Mouse (Mus musculus): Measurements from ENCODE around the gene Rcc2. TPM values are rescaled to one million over a fixed set of nuclear protein-coding genes. Genes with fewer than 3 reads are reported as not detected.

Rcc2 gene
- 10 to 100 TPM; 17.6 to 22.8 TPM for polyA plus RNA-seq (2017; shearing (Covaris generic))

DNA sequence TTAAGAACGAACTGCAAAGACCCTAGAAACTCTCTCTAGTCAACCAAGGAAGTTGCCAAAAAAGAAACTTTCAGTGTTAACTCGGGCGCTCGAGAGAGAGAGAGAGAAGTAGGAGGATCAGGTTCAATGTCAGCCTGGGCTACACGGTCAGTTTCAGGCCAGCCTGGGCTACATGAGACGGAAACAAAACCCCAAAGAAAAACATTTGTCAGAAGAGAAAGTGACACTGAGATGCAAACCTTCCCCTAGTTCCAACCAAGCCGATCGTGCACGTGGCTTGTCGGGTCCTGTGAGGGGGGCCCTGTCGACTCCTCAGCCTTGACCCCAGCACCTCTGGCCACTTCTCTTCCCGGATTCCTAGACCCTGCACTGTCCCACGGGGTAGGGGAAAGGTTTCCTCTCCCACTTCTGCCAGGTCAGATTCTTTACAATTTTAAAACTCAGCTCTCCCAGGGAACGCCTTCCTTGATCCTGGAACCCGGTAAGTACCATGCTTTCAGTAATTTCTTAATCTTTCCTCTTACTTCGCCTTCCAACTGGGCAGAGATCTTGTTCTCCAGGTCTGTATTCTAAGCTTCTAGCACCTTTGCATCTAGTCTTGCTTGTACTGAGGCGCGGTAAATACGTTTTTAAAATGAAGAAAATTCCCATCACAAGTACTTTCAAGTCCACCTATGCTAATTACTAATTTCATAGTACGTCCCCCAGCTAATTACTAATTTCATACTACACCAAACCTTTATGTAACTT lies at the start of gene Rcc2:
Gene Rcc2, plus strand, starts transcription at position 273 of the 750 bp plus-strand sequence.
- ATAC-seq = peak; percentile 2

DNA sequence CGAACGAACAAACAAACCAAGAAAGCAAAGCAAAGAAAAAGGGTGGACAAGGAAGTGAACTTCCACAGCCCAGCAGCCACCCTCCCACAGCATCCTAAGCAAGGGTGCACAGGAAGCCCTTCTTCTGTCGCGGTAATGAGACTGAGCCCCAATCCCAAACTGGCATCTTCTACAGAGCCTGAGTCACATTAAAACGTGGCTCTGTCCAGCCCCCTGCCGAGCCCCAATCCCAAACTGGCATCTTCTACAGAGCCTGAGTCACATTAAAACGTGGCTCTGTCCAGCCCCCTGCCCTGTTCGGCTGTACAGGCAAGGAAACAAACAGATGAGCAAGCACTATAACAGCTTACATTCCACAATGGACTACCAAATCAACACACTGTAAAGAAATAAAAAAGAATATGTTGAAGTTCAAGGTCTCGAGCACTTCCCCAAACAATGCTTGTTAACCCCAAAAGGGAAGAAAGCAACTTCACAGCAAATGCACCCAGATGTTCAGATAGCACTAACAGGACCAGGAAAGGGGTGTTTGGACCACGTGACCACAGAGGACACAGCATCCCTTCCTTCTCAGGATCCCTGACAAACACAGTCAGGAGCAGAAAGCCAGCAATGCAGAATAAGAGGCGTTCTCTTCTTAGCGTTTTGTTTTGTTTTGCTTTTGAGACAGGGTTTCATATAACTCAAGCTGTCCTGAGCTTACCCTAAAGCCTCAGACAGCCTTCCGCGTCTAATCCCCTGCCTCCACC lies 46.3 kb upstream of the Rcc2 start:
- no peak for ATAC-seq

DNA sequence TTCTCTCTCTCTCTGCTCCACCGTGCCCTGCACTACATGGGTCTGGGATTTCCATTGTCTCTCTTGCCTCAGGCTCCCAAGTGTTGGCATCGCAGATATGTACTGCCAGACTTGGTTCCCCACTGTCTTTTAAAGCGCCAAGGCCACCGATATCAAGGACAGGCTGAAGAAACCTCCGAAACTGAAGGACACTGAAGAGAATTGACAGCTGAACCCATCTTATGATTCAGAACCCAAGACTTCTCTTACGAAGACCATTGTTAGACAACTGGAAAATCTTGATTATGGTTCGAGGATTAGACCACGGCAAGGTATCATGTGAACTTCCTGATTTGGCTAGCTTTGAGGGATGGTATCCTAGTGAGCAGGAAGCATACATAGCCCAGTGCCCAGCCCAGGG lies 45.5 kb upstream of the Rcc2 start:
- ATAC-seq = no peak

DNA sequence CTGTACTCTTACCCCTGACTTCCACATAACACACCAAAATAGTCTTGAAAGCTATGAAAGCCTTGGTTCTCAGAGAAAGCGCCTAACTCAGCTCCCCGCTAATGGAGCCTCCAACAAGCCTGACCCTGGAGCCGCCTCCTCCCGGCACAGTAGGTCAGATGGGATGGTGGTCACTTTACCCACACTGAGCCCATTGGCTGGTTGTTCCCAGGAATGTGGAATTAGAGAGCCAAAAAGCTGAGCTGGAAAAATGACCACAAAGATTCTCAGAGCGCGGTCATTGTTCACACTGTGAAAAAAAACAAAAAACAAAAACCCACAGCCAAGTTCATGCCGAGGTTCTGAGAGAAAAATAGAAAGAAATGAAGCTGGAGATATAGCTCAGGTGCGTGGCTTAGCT lies 43.8 kb upstream of the Rcc2 start:
- no peak for ATAC-seq

DNA sequence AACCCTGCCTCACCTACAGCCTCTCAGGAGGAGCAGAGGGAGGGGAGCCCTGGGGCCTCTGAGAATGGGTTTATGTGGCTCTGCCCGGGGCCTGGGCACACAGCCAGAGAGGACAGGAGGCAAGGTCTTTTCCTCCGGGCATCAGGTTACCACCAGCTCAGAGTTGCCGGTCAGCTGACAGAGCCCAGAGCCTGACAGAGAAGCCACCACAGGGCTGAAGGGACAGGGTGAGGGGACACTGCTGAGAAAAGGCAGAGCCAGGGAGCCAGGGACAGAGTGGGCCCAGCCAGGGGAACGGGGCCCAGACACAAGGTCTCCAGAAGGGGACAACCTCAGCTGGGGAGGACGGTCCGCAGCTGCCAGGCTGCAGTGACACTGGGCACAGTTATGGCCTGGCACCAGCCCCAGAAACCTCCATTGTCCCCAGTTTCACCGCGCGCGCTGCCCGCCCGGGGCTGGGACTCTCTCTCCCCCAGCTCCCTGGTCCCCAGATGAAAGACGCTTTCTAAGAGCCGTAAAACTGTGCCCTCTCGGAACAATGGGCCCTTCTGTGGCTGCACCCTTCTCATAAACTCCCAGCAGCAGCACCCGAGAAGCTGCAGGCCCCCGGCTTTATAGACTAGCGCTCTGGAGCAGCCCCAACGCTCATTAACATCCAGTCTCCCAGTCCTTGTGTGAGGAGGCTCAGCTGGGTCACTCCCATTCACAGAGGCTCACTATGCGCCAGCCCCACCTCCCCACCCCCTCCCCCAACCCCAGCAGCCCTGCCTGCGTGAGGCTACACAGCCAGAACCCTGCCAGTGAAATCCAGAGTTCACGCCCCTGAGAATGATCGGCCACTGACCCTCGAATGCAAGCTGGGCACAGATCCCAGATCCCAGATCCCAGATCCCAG lies 42.4 kb upstream of the Rcc2 start:
- ATAC-seq = no peak

DNA sequence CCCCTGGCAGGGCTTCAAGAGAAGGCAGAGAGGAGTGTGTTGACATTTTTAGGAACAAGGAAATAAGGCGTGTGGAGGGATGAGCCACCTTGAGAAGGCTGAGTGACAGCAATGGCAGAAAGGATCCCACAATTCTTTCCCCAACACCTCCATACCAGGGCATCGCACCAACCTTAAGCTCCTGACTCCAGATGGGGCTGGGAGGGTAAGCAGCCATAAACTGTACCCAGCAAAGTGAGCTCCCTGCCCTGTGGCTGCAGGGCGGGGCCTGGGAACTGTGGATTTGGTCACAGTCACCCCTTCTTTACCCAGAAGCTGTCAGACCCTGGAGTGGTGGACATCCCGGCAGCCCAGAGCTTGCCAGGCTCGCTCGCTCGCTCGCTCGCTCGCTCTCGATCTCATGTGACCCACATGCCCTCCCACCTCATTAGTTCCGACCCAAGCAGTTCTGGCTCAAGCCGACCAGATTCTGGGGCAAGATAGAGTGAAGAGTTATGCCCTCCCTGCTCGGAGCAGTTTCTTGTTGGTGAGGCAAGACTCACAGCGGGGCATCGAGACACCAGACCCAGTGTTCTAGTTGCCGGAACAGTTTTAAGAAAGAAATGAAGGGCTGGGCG lies 38.8 kb upstream of the Rcc2 start:
- ATAC-seq = no peak

DNA sequence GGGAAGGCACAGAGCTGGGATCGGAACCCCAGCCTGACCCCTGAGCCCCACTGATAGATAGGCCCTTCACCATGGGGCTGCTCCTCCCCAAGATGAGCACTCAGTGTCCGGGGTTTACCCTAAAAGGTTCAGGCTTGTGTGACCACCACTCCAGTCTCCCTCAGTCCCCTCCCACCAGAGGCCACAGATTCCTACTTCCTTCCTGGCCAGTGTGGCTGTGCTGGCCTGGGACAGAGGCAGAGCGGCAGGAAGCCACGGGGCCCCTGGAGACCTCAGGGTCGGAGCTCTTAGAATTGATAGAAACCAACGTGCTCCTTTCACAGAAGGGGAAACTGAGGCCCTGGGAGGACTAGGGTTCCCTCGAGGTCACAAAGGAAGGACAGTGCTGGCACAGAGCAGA lies 37.9 kb upstream of the Rcc2 start:
- ATAC-seq = no peak

DNA sequence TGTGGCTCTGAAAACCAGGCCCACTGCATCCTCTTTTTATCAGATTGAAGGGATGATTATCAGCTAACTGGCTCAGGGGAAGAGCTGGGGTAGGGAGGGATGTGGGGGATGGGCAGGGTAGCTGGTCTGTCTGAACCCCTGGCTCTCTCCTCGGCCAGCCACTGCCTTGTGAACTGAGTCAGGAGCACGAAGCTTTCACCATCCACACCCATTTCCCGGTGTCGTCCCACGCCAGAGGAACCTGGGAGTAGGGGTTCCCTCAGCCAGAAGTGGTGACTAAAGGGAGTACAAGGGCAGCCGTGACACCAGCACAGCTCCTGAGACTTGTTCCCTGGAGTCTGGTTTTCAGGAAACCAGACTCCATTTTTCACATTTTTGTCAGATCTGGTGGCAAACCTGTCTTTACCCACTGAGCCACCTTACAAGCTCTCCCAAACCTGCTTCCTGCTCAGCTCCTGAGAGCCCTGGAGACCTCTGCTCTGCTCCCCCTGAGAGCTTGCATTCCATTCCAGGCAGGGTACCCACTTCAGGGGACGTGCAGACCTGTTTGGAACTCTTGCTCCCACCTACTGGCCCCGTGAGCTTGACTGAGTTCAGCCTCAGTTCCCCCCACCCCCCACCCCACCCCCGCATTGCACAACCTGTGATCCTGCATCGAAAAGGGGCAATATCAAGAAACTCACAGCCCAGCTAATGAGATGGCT lies 37.3 kb upstream of the Rcc2 start:
- no peak for ATAC-seq

DNA sequence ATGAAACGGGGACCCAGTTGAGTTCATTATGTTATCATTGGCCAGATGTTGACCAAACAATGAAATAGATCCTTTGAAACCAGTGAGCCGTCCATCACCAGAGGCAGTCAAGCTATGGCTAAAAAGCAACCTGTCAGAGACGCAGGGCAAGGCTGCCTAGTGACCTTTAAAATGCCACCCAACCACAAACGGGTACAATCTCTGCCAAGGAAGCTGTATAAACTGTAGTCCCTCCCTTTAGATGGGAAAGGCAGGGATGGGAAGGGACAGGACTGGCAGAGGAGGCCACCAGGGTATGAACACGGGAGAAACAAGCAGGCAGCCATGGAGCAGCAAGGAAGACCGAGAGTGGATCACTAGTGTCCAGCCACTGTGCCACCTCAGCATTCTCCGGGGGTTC lies 35.3 kb upstream of the Rcc2 start:
- no peak for ATAC-seq

DNA sequence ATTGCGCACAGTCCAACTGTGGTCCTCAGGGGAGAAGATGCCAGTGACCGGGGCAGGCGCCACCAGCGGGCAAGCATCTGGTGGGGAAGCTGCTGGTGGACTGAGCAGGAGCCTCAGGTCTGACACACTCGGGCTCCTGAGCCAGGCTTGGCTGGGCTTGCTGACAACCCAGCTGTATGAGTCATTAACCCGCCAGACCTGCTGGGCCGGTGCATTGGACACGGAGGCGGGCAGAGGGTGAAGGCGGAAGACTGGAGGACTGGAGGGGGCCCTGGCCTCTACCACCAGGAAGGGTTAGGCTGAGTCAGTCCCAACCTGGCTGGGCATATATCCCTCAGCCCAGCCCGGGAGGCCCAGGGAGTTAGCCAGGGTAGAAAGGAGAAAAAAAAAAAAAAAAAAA lies 34.6 kb upstream of the Rcc2 start, which contains the start of gene Arhgef10l:
Gene Arhgef10l, minus strand, starts transcription at position 253 of the 400 bp plus-strand sequence.
- ATAC-seq = no peak

DNA sequence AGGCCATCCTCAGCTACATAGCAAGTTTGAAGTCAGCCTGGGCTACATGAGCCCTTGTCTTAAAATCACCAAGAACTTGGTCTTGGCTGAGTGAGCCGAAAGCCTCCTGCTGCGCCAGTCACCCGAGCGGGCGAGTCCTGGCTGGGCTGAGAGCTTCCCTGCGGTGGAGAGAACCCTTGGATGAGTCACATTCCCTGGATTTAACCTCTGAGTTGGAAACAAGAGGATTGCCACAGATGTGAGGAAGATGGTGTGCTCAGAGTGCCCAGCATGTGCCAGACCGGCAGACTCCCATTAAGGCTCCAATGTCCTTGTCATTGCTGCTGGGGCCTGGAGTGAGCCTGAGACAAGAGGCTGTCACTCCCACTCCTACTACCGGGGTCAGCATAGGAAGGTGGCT lies 32.5 kb upstream of the Rcc2 start:
- no peak for ATAC-seq

DNA sequence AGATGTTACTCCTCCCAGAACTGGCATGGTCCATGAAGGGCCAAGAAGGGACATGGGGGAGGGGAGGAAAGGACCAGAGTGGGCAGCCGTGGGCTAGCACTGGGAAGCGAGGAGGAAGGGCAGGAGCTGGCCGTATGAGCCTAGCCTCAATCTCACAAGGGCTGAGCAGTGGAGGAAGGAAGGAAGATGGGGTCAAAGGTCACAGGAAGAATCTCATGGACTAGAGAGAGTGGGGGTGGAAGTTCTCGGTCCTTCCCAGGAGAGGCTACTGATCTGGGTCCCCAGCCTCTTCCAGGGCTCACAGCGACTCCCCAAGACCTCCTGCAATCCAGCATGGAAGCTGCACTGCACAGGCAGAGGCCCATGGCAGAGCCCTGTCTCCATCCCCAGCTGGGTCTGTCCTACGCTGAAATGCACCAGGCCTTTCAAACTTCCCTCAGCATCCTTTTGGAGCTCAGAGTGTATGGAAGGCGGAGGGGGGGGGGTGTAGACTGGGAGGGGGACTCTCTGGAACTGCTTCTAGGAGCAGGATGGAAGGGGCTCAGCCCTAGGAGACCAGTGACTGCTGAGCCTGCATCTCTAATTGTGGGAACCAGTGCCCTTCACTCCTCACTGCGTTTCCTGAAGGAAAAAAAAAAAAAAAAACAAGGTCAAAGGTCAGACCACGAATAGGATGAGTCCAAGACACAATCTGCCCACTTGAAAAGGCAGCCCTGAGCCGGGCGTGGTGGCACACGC lies 26.6 kb upstream of the Rcc2 start:
- no peak for ATAC-seq

DNA sequence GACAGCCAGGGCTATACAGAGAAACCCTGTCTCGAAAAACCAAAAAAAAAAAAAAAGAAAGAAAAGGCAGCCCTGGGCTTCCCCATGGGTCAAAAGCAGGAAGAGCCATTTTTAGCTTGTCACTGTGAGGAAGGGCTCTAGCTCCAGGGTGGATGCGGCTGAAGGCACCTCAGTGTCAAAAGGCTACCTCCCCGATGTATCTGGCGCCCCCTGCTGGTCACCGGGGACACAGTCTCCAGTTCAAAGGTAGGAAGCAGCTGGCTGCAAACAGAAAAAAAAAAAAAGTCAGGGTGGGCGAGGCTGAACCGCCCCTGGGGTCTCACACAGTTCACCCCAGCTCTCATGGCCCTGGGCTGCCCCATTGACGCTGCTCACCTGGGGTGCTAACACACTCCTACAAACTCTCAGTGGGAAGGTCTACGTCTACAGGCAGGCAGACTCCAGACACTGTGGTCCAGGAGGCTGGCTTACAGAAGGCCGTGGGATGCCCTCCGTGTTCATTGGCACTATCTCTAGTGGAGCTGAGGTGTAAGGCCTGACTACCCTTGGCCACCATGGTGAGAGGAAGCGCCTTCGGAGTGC lies 25.9 kb upstream of the Rcc2 start:
- ATAC-seq = peak; percentile 52

DNA sequence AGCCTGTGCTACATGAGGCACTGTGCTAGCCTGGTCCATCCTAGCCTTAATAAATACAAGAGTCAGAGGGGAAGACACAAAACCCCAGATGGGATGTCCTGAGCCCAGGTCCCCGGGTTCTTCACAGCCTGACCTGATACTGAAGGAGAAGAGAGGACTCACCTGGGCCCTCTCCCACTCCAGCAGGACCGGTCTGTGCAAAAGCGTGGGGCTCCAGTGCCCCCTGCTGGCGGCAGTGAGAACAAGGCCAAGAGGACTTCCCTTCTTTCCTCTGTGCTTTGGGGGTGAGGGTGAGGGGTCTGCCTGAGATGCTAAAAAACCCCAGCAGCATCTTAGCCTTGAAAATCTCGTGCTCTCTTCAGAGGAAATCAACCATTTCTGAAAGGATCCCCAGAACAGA lies 21.3 kb upstream of the Rcc2 start:
- ATAC-seq = no peak

DNA sequence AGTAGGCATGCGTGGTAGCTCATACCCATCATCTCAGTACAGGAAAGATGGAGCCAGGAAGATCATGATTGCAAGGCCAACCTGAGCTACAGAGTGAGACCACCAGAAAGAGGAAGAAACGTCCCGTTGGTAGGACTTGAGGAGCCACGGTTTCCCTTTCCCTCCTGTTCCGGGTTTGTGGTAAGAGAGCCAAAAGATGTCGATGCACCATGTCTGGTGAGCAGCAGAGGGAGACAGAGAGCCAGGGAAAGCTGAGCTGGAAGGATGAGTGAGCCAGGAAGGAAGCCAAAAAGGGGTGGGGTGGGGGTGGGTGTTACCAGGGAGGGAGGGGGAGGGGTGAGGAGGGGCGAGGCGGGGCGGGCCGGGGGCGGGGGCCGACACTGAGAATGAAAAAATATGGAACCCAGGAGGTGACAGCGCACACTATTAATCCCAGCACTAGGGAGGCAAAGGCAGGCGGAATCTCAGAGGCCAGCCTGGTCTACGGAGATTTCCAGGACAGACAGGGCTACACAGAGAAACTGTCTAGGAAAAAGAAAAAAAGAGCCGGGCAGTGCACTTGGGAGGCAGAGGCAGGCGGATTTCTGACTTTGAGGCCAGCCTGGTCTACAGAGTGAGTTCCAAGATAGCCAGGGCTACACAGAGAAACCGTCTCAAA lies 20.5 kb upstream of the Rcc2 start:
- peak; percentile 63 for ATAC-seq

DNA sequence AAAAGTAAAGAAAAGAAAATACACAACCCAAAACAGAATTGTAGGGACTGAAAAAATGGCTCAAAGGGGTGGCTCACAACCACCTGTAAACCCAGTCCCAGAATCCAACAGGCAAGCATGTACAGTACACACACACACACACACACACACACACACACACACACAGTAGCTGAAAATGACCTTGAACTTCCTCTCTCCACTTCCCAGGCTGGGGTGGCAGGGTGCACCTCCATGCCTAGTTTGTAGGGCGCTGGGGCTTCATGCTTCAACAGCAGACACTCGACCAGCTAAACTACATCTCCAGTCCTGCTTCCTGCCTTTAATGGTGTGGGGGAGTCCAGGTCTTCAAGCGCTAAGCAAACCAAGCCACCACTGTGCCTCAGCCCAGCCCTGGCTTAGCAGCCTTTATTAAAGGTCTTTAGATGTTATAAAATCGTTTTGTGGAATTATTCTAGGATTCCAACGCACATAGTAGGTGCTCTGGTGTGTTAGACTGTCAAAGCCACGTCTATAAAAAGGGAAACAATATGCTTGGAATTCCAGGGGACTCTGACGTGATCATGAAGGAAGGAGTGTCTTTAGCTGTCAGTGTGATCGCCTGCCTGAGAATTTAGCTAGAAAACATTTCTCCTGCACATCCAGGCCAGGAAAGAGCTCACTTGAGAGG lies 19.5 kb upstream of the Rcc2 start:
- no peak for ATAC-seq

DNA sequence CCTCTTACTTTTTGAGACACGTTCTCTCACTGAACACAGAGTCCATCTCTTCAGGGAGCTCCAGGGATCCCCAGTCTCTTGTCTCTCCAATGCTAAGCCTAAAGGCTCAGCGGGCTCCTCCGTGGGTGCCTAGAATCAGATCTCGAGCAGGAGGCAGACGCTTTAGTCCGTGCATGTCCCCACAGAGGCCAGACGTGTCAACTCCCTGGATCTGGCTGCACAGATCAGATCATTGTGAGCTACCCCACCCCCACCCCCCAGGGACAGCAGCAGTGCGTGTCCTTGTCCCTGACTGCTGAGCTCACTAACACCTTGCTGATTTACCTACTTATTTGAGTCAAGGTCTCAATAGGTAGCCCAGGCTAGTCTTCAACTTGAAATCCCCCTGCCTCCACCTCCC lies 16.7 kb upstream of the Rcc2 start:
- ATAC-seq = no peak

DNA sequence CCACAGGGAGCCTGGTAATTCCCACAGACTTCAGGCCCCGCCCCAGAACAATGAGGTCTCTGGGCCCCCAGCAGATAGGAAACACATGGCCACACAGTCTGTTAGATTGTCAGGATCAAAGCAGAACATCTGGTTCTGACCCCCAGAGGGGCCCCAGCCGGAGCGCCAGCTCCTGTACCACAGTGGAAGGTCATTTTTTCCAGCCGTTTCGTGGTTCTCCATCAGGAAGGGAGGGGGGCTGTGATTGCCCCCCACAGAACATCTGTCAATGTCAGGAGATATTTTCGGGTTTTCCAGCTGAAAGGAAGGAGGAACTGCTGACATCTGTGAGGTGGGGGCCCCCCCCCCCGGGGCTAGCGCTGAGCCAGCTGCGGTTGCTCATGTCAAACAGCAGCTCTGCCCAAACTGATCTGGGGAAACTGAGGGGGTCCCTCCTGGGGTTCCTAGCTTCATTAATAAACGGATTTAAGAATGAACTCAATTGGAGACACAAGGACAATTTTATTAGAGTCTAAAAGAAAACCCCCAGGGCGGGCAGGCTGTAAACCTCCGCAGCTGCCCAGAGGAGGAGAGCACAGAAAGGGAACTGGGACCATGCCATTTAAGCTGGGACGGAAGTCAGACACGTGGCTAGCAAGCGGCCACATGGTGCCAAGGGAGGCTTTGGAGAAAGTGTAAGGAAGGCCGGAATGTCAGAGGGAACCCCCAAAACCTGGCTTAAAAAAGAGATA lies 16.0 kb upstream of the Rcc2 start:
- ATAC-seq = no peak

DNA sequence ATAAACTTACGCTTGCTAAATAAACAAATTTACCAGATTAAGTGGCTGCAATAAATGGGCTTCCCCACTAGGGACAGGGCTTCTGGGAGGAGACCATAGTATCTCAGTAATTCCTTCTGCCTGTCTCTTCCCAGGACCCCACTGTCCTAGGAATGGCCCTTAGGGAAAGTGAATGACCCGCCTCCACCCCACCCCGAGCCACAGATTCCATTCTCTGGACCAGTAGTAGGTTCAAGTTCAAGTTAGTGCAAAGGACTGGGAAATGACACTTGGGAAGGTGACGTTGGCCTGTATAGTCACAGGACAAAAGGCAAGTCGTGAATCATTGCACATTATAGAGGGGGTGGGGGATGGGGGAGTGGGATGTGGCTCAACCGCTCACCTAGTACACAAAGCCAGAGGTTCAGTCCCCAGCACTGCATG lies 15.4 kb upstream of the Rcc2 start:
- no peak for ATAC-seq

All from activated CD4-positive, CD25-positive, alpha-beta regulatory T cell, adult 4 months (primary cell).